Comparison of ENCODE assay signal across 8 mouse cellular contexts in genomic region chr9:88858566-88859492, GRCm38 (mm10). TPM values are rescaled to one million over a fixed set of nuclear protein-coding genes. Genes with fewer than 3 reads are reported as not detected.
A peak's percentile ranks its signal among the peaks of the same experiment; 100 is the strongest.
DNase-seq lines count a peak whose midpoint lies in the region; ATAC-seq lines count a peak whose summit lies in the region.
"Not testable (repeated sequence)": the region's sequence is repeated elsewhere in the genome, so short reads cannot be mapped to it uniquely, and the experiment has no call there.

No protein-coding gene starts in this region.

- peak overlapping the region; percentile 43 for H3K4me3 ChIP-seq in forebrain, embryonic 13.5 days
- peak overlapping the region; percentile 48 for H3K4me3 ChIP-seq in liver, embryonic 15.5 days (replicated peaks)
- H3K4me3 ChIP-seq in neural tube, embryonic 11.5 days (ENCODE audit: low read depth, low read length): peak overlapping the region; percentile 26
- peak overlapping the region; percentile 49 for H3K4me3 ChIP-seq in stomach, embryonic 16.5 days (replicated peaks; ENCODE audit: low read length)

- H3K9me3 ChIP-seq in forebrain, embryonic 13.5 days (replicated peaks); liver, embryonic 15.5 days (replicated peaks); neural tube, embryonic 11.5 days (ENCODE audit: control insufficient read depth, low read length); stomach, embryonic 16.5 days (replicated peaks; ENCODE audit: control insufficient read depth, low read length): not testable (repeated sequence)

- H3K27ac ChIP-seq in forebrain, embryonic 13.5 days; liver, embryonic 15.5 days (replicated peaks); neural tube, embryonic 11.5 days (ENCODE audit: low read depth, low read length); stomach, embryonic 16.5 days (ENCODE audit: low read length): not testable (repeated sequence)

- DNase-seq in ES-CJ7 (ENCODE audit: low read depth, low spot score): peak; percentile 96
- peak; percentile 91 to 93 for DNase-seq in heart, postnatal 10 days
- DNase-seq in kidney, postnatal 4 days: peak; percentile 86 to 93
- peak; percentile 93 for DNase-seq in neural tube, embryonic 11.5 days (ENCODE audit: low spot score)

- not testable (repeated sequence) for H3K4me1 ChIP-seq in forebrain, embryonic 13.5 days; liver, embryonic 15.5 days (replicated peaks); neural tube, embryonic 11.5 days (ENCODE audit: control insufficient read depth, insufficient read depth, low read length); stomach, embryonic 16.5 days (ENCODE audit: control insufficient read depth, insufficient read depth, low read length)

- not testable (repeated sequence) for H3K27me3 ChIP-seq in forebrain, embryonic 13.5 days; liver, embryonic 15.5 days; neural tube, embryonic 11.5 days (ENCODE audit: control insufficient read depth, insufficient read depth, low read length); stomach, embryonic 16.5 days (ENCODE audit: control insufficient read depth, insufficient read depth, low read length)

- H3K4me2 ChIP-seq in forebrain, embryonic 13.5 days: peak overlapping the region; percentile 63
- peak overlapping the region; percentile 77 for H3K4me2 ChIP-seq in liver, embryonic 15.5 days
- H3K4me2 ChIP-seq in neural tube, embryonic 11.5 days (ENCODE audit: low read depth): peak overlapping the region; percentile 43
- H3K4me2 ChIP-seq in stomach, embryonic 16.5 days (ENCODE audit: low read depth, low read length): peak overlapping the region; percentile 62

- intact Hi-C loops in heart, postnatal 10 days (cut with DNase I): not testable (repeated sequence)

- peak overlapping the region; percentile 60; the same call in 1 of the 2 replicates for H3K9ac ChIP-seq in forebrain, embryonic 13.5 days
- peak overlapping the region; percentile 25; the same call in 1 of the 2 replicates for H3K9ac ChIP-seq in liver, embryonic 15.5 days
- H3K9ac ChIP-seq in neural tube, embryonic 11.5 days (ENCODE audit: low read length): not testable (repeated sequence)
- peak overlapping the region; percentile 56 for H3K9ac ChIP-seq in stomach, embryonic 16.5 days (ENCODE audit: low read length)

- WGBS in forebrain, embryonic 13.5 days: under 1% methylated on average over 52 of the region's 52 CpGs
- WGBS in liver, embryonic 15.5 days (ENCODE audit: insufficient replicate concordance): 4% methylated on average over 52 of the region's 52 CpGs
- WGBS in neural tube, embryonic 11.5 days: 3% methylated on average over 50 of the region's 52 CpGs
- WGBS in stomach, embryonic 16.5 days: 1% methylated on average over 52 of the region's 52 CpGs

- H3K36me3 ChIP-seq in forebrain, embryonic 13.5 days (ENCODE audit: poor library complexity, severe bottlenecking); liver, embryonic 15.5 days (replicated peaks); neural tube, embryonic 11.5 days (ENCODE audit: control insufficient read depth, insufficient read depth, low read length); stomach, embryonic 16.5 days (ENCODE audit: control insufficient read depth, insufficient read depth, low read length): not testable (repeated sequence)

- ATAC-seq in cerebellum, adult (ENCODE audit: insufficient number of reproducible peaks, low FRiP score, low TSS enrichment): peak; percentile 95
- ATAC-seq in forebrain, embryonic 13.5 days: peak; percentile 99
- peak; percentile 96 for ATAC-seq in liver, embryonic 15.5 days (ENCODE audit: insufficient read depth)
- peak; percentile 98 for ATAC-seq in neural tube, embryonic 11.5 days (ENCODE audit: insufficient read depth, low FRiP score, low TSS enrichment)
- ATAC-seq in stomach, embryonic 16.5 days (ENCODE audit: insufficient read depth, low FRiP score): peak; percentile 98

RNA-seq across cellular contexts. Expression of gene Trim43c, which starts 19.9 kb away (rescaled TPM):
- 0.17 and 0.20 TPM in 2 replicates for polyA plus RNA-seq in forebrain, embryonic 13.5 days (2015; fragmentation: Nextera tagmentation; extraction: Ambion mirVana)
- total RNA-seq in heart, postnatal 10 days (2021): not detected
- polyA plus RNA-seq in liver, embryonic 15.5 days (2015; fragmentation: Nextera tagmentation; extraction: Ambion mirVana): 0.05 TPM in 1 of 2 replicates, not detected in the other
- 0.13 TPM in 1 of 2 replicates, not detected in the other for polyA plus RNA-seq in neural tube, embryonic 11.5 days (2014; fragmentation: Nextera tagmentation; extraction: Ambion mirVana)
- polyA plus RNA-seq in stomach, embryonic 16.5 days (2015; fragmentation: Nextera tagmentation; extraction: Ambion mirVana): 0.12 and 0.22 TPM in 2 replicates
